Mouse (Mus musculus): ENCODE data around the gene Dda1. TPM values are rescaled to one million over a fixed set of nuclear protein-coding genes. Genes with fewer than 3 reads are reported as not detected.
"Not testable (repeated sequence)": the region's sequence is repeated elsewhere in the genome, so short reads cannot be mapped to it uniquely, and the experiment has no call there.

Gene Dda1
- polyA plus RNA-seq (2015; fragmentation: Nextera tagmentation; extraction: Ambion mirVana), result 88.1 and 91.7 TPM in 2 replicates

GRCm38 (mm10) chr8:71468916-71469315, at the start of gene Dda1:
Gene Dda1, plus strand, starts transcription at chr8:71469199.
- peak within 1 kb of the TSS; percentile 84 for H3K4me2 ChIP-seq (ENCODE audit: low read depth, low read length)
- H3K27me3 ChIP-seq (replicated peaks; ENCODE audit: control insufficient read depth, insufficient read depth, low read length), result no peaks in the 10 kb centered on the region
- H3K9ac ChIP-seq (ENCODE audit: low read depth, low read length), result peak within 1 kb of the TSS; percentile 87
- no peaks in the 10 kb centered on the region for H3K9me3 ChIP-seq (ENCODE audit: control insufficient read depth, low read length)
- H3K4me1 ChIP-seq (ENCODE audit: control insufficient read depth, insufficient read depth, low read length), result peaks cover 26% of the 10 kb centered on the region
- ATAC-seq, result peak; percentile 88
- peak within 1 kb of the TSS; percentile 78 for H3K4me3 ChIP-seq (ENCODE audit: low read length)
- WGBS, result under 1% methylated on average over 52 of the region's 52 CpGs
- peak within 1 kb of the TSS; percentile 60 for H3K27ac ChIP-seq (ENCODE audit: low read length)
- no peaks in the 10 kb centered on the region; the same call in 1 of the 2 replicates for H3K36me3 ChIP-seq (ENCODE audit: control insufficient read depth, insufficient read depth, low read length)

GRCm38 (mm10) chr8:71422121-71422520, 46.9 kb upstream of the Dda1 start:
- Histone ChIP-seq H3K9me3 (ENCODE audit: control insufficient read depth, low read length) (no peaks in the 10 kb centered on the region), H3K27me3 (replicated peaks; ENCODE audit: control insufficient read depth, insufficient read depth, low read length) (no peaks in the 10 kb centered on the region), H3K4me3 (ENCODE audit: low read length) (no peak overlapping the region), H3K9ac (ENCODE audit: low read depth, low read length) (no peak overlapping the region), H3K4me2 (ENCODE audit: low read depth, low read length) (no peak overlapping the region), H3K27ac (ENCODE audit: low read length) (no peak overlapping the region), H3K4me1 (ENCODE audit: control insufficient read depth, insufficient read depth, low read length) (no peaks in the 10 kb centered on the region), H3K36me3 (ENCODE audit: control insufficient read depth, insufficient read depth, low read length) (no peaks in the 10 kb centered on the region)
- ATAC-seq, result no peak

GRCm38 (mm10) chr8:71432935-71433334, 36.1 kb upstream of the Dda1 start:
- ATAC-seq; H3K4me3 ChIP-seq (ENCODE audit: low read length); H3K36me3 ChIP-seq (ENCODE audit: control insufficient read depth, insufficient read depth, low read length); H3K27me3 ChIP-seq (replicated peaks; ENCODE audit: control insufficient read depth, insufficient read depth, low read length); H3K4me1 ChIP-seq (ENCODE audit: control insufficient read depth, insufficient read depth, low read length); H3K4me2 ChIP-seq (ENCODE audit: low read depth, low read length); H3K9ac ChIP-seq (ENCODE audit: low read depth, low read length); H3K9me3 ChIP-seq (ENCODE audit: control insufficient read depth, low read length); H3K27ac ChIP-seq (ENCODE audit: low read length): not testable (repeated sequence)
- WGBS, result 78% methylated on average over 1 of the region's 1 CpGs

GRCm38 (mm10) chr8:71437041-71437440, 32.0 kb upstream of the Dda1 start:
- Histone ChIP-seq H3K4me2 (ENCODE audit: low read depth, low read length) (no peak overlapping the region), H3K4me3 (ENCODE audit: low read length) (no peak overlapping the region), H3K27me3 (replicated peaks; ENCODE audit: control insufficient read depth, insufficient read depth, low read length) (peaks cover 3% of the 10 kb centered on the region; the same call in 1 of the 2 replicates), H3K4me1 (ENCODE audit: control insufficient read depth, insufficient read depth, low read length) (no peaks in the 10 kb centered on the region), H3K36me3 (ENCODE audit: control insufficient read depth, insufficient read depth, low read length) (no peaks in the 10 kb centered on the region), H3K9me3 (ENCODE audit: control insufficient read depth, low read length) (no peaks in the 10 kb centered on the region), H3K9ac (ENCODE audit: low read depth, low read length) (no peak overlapping the region), H3K27ac (ENCODE audit: low read length) (no peak overlapping the region)
- 50% methylated on average over 3 of the region's 3 CpGs for WGBS
- ATAC-seq, result no peak

GRCm38 (mm10) chr8:71441404-71441803, 27.6 kb upstream of the Dda1 start:
- H3K9ac ChIP-seq (ENCODE audit: low read depth, low read length), result no peak overlapping the region
- H3K27me3 ChIP-seq (replicated peaks; ENCODE audit: control insufficient read depth, insufficient read depth, low read length), result peaks cover 4% of the 10 kb centered on the region; the same call in 1 of the 2 replicates
- WGBS, result under 1% methylated on average over 7 of the region's 7 CpGs
- no peaks in the 10 kb centered on the region for H3K36me3 ChIP-seq (ENCODE audit: control insufficient read depth, insufficient read depth, low read length)
- no peak overlapping the region for H3K4me3 ChIP-seq (ENCODE audit: low read length)
- no peak overlapping the region for H3K4me2 ChIP-seq (ENCODE audit: low read depth, low read length)
- no peaks in the 10 kb centered on the region for H3K4me1 ChIP-seq (ENCODE audit: control insufficient read depth, insufficient read depth, low read length)
- H3K9me3 ChIP-seq (ENCODE audit: control insufficient read depth, low read length), result no peaks in the 10 kb centered on the region
- H3K27ac ChIP-seq (ENCODE audit: low read length), result no peak overlapping the region
- ATAC-seq, result no peak

GRCm38 (mm10) chr8:71445096-71445495, 23.9 kb upstream of the Dda1 start:
- no peak for ATAC-seq
- WGBS, result 81% methylated on average over 7 of the region's 7 CpGs

GRCm38 (mm10) chr8:71451337-71451736, 17.7 kb upstream of the Dda1 start:
- Histone ChIP-seq H3K4me3 (ENCODE audit: low read length) (no peak overlapping the region), H3K36me3 (ENCODE audit: control insufficient read depth, insufficient read depth, low read length) (no peaks in the 10 kb centered on the region), H3K27me3 (replicated peaks; ENCODE audit: control insufficient read depth, insufficient read depth, low read length) (no peaks in the 10 kb centered on the region), H3K9me3 (ENCODE audit: control insufficient read depth, low read length) (no peaks in the 10 kb centered on the region), H3K4me2 (ENCODE audit: low read depth, low read length) (no peak overlapping the region), H3K9ac (ENCODE audit: low read depth, low read length) (no peak overlapping the region), H3K4me1 (ENCODE audit: control insufficient read depth, insufficient read depth, low read length) (no peaks in the 10 kb centered on the region), H3K27ac (ENCODE audit: low read length) (no peak overlapping the region)
- WGBS, result 61% methylated on average over 4 of the region's 4 CpGs
- no peak for ATAC-seq

More at GRCm38 (mm10) chr8:71445096-71445495, 23.9 kb upstream of the Dda1 start:
- Histone ChIP-seq H3K27ac (ENCODE audit: low read length) (no peak overlapping the region), H3K4me3 (ENCODE audit: low read length) (no peak overlapping the region), H3K4me2 (ENCODE audit: low read depth, low read length) (no peak overlapping the region), H3K36me3 (ENCODE audit: control insufficient read depth, insufficient read depth, low read length) (no peaks in the 10 kb centered on the region), H3K9me3 (ENCODE audit: control insufficient read depth, low read length) (no peaks in the 10 kb centered on the region), H3K27me3 (replicated peaks; ENCODE audit: control insufficient read depth, insufficient read depth, low read length) (peaks cover 4% of the 10 kb centered on the region; the same call in 1 of the 2 replicates), H3K9ac (ENCODE audit: low read depth, low read length) (no peak overlapping the region), H3K4me1 (ENCODE audit: control insufficient read depth, insufficient read depth, low read length) (no peaks in the 10 kb centered on the region)

GRCm38 (mm10) chr8:71451777-71452176, 17.2 kb upstream of the Dda1 start:
- no peak for ATAC-seq
- Histone ChIP-seq H3K9ac (ENCODE audit: low read depth, low read length) (no peak overlapping the region), H3K9me3 (ENCODE audit: control insufficient read depth, low read length) (no peaks in the 10 kb centered on the region), H3K4me3 (ENCODE audit: low read length) (no peak overlapping the region), H3K36me3 (ENCODE audit: control insufficient read depth, insufficient read depth, low read length) (no peaks in the 10 kb centered on the region), H3K27me3 (replicated peaks; ENCODE audit: control insufficient read depth, insufficient read depth, low read length) (no peaks in the 10 kb centered on the region), H3K4me2 (ENCODE audit: low read depth, low read length) (no peak overlapping the region), H3K27ac (ENCODE audit: low read length) (no peak overlapping the region), H3K4me1 (ENCODE audit: control insufficient read depth, insufficient read depth, low read length) (no peaks in the 10 kb centered on the region)
- WGBS, result 44% methylated on average over 11 of the region's 11 CpGs

GRCm38 (mm10) chr8:71452669-71453068, 16.3 kb upstream of the Dda1 start:
- H3K36me3 ChIP-seq (ENCODE audit: control insufficient read depth, insufficient read depth, low read length), result no peaks in the 10 kb centered on the region
- no peak overlapping the region for H3K4me3 ChIP-seq (ENCODE audit: low read length)
- no peaks in the 10 kb centered on the region for H3K4me1 ChIP-seq (ENCODE audit: control insufficient read depth, insufficient read depth, low read length)
- H3K27me3 ChIP-seq (replicated peaks; ENCODE audit: control insufficient read depth, insufficient read depth, low read length), result no peaks in the 10 kb centered on the region
- no peak overlapping the region for H3K9ac ChIP-seq (ENCODE audit: low read depth, low read length)
- WGBS, result 61% methylated on average over 2 of the region's 2 CpGs
- no peaks in the 10 kb centered on the region for H3K9me3 ChIP-seq (ENCODE audit: control insufficient read depth, low read length)
- no peak overlapping the region for H3K27ac ChIP-seq (ENCODE audit: low read length)
- no peak for ATAC-seq
- H3K4me2 ChIP-seq (ENCODE audit: low read depth, low read length), result no peak overlapping the region

GRCm38 (mm10) chr8:71454668-71455067, 14.3 kb upstream of the Dda1 start:
- no peak overlapping the region for H3K9ac ChIP-seq (ENCODE audit: low read depth, low read length)
- H3K4me2 ChIP-seq (ENCODE audit: low read depth, low read length), result no peak overlapping the region
- H3K27me3 ChIP-seq (replicated peaks; ENCODE audit: control insufficient read depth, insufficient read depth, low read length), result no peaks in the 10 kb centered on the region
- H3K4me1 ChIP-seq (ENCODE audit: control insufficient read depth, insufficient read depth, low read length), result no peaks in the 10 kb centered on the region
- no peak for ATAC-seq
- no peaks in the 10 kb centered on the region for H3K9me3 ChIP-seq (ENCODE audit: control insufficient read depth, low read length)
- WGBS, result 82% methylated on average over 8 of the region's 8 CpGs
- no peaks in the 10 kb centered on the region; the same call in 1 of the 2 replicates for H3K36me3 ChIP-seq (ENCODE audit: control insufficient read depth, insufficient read depth, low read length)
- no peak overlapping the region for H3K4me3 ChIP-seq (ENCODE audit: low read length)
- H3K27ac ChIP-seq (ENCODE audit: low read length), result no peak overlapping the region
